Mouse (Mus musculus) cortical plate, adult 2 months (tissue): ENCODE results near the gene Tmtc1. TPM values are rescaled to one million over a fixed set of nuclear protein-coding genes. Genes with fewer than 3 reads are reported as not detected.

Experiments used
- H3K27ac ChIP-seq: fragments of 200-500 bp; 2 replicates; pipeline ENCODE4 v1.5.1; 2012; ENCODE audit warnings: low read length, control low read depth, inconsistent platforms; ENCODE audit not compliant: insufficient read depth
- H3K4me1 ChIP-seq: fragments of 200-500 bp; 2 replicates; pipeline ENCODE4 v1.6.1; 2011; ENCODE audit warnings: low read length; ENCODE audit not compliant: control insufficient read depth, insufficient read depth
- H3K4me3 ChIP-seq: fragments of 200-500 bp; 2 replicates; pipeline ENCODE4 v1.5.1; 2011; ENCODE audit warnings: mild to moderate bottlenecking, low read length, control low read depth; ENCODE audit not compliant: insufficient read depth
- CTCF ChIP-seq: fragments of 200-500 bp; IDR thresholded peaks from 2 replicates; pipeline ENCODE4 v1.5.1; 2011; ENCODE audit warnings: mild to moderate bottlenecking, control low read depth, low read length; ENCODE audit not compliant: insufficient read depth; ENCODE audit errors: extremely low read depth
- POLR2A ChIP-seq: fragments of 200-500 bp; IDR thresholded peaks from 2 replicates; pipeline ENCODE4 v1.6.1; 2011; ENCODE audit warnings: mild to moderate bottlenecking, low read length, control low read depth; ENCODE audit not compliant: insufficient read depth; ENCODE audit errors: extremely low read depth
- polyA plus RNA-seq: library from polyadenylated mRNA; depleted of rRNA; stranded (reverse); fragments of >200 nt; gene quantifications from 2 replicates; pipeline ENCODE4 v1.2.3, GENCODE M21; 2012

Tmtc1 gene
- polyA plus RNA-seq, 1 experiment: 35.2 TPM

DNA sequence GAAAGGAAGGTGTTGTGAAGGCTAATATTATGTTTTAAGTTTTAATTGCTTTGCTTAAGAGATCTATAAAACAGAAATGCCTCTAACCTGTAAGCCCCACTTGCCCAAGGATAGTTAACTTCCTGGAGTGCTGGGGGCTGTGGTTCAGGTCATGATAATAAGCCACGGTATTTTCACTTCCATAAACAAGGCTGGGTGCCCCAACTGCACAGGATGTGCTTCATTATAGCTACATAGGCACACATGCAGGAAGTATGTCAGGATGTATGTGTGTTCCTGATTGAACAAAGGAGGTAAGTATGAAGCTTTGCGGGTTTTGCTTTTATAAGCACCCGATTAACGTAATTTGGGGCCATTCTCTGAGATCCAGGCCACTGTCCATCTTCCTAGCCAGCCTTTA lies 169.1 kb downstream of the Tmtc1 start:
- TF ChIP-seq POLR2A (no peak), CTCF (no peak)
- Histone ChIP-seq H3K4me3 (no peak overlapping the region), H3K27ac (no peak overlapping the region), H3K4me1 (peaks cover 3% of the 10 kb centered on the region)

DNA sequence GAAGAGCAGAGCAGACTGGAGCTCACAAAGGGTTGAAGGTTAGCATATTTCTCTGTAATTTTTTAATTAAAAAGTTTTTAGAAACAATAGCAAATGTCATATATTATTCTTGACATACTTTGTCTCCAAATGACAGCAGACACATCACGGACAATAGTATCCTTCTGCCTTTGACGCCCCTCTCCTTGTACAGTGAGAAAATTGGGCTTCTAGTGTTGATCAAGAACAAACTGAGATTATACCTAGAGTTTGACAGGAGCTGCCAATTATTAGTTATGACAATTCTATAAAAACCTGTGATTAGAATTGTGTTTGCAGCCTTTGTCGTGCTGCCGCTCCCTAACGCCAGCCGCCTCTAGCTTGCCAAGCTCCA lies 183.5 kb downstream of the Tmtc1 start:
- Histone ChIP-seq H3K4me1 (peaks cover 5% of the 10 kb centered on the region), H3K4me3 (no peak overlapping the region), H3K27ac (no peak overlapping the region)
- TF ChIP-seq POLR2A: no peak
- TF ChIP-seq CTCF: no peak

DNA sequence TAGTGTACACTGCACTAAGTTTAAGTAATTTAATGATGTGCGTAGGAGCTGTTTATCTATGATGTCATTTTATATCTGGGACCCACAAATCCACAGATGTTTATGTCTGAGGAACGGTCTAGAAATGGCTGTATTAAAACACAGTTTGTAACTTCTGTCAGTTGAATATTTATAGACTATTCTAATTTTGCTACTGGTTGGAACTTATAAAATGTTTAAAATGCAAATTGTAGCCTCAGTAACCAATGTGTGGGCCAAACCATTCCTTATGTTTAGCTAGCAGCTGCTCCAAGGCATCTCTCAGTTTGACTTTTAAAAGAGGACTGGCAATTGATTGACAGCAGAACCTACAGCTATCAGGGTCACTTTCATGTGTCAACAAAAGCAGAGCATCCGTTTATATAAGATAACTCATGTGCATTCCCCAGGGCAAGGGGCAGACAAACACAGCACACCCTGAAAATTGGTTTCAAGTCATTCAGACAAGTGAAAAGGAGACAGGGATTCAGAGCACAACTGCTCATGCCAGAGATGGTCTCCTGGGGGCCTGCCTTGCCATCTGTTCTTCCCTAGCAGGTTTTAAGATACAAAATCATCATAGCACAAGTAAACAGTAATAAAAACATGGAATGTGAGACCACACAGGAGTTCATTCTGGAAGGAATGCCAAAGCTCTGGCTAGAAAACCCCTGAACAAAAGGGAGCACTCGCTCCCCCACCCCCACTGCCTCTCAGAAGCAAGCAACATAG lies 184.0 kb downstream of the Tmtc1 start:
- H3K4me1 ChIP-seq: peaks cover 6% of the 10 kb centered on the region
- no peak overlapping the region for H3K4me3 ChIP-seq
- no peak overlapping the region for H3K27ac ChIP-seq
- no peak for TF ChIP-seq POLR2A
- TF ChIP-seq CTCF: no peak

- Histone ChIP-seq H3K4me1 (peaks cover 6% of the 10 kb centered on the region), H3K4me3 (no peak overlapping the region), H3K27ac (no peak overlapping the region)
- no peak for TF ChIP-seq POLR2A
- no peak for TF ChIP-seq CTCF
Measured at GRCm38 (mm10) chr6:148259074-148259473, 185.1 kb downstream of the Tmtc1 start.

GRCm38 (mm10) chr6:148257805-148258204 lies 186.4 kb downstream of the Tmtc1 start:
- TF ChIP-seq POLR2A (no peak), CTCF (no peak)
- Histone ChIP-seq H3K4me3 (no peak overlapping the region), H3K4me1 (peaks cover 6% of the 10 kb centered on the region), H3K27ac (no peak overlapping the region)

- Histone ChIP-seq H3K4me1 (peaks cover 6% of the 10 kb centered on the region), H3K27ac (no peak overlapping the region), H3K4me3 (no peak overlapping the region)
- TF ChIP-seq CTCF (no peak), POLR2A (no peak)
Measured at GRCm38 (mm10) chr6:148256109-148256508, 188.1 kb downstream of the Tmtc1 start.

DNA sequence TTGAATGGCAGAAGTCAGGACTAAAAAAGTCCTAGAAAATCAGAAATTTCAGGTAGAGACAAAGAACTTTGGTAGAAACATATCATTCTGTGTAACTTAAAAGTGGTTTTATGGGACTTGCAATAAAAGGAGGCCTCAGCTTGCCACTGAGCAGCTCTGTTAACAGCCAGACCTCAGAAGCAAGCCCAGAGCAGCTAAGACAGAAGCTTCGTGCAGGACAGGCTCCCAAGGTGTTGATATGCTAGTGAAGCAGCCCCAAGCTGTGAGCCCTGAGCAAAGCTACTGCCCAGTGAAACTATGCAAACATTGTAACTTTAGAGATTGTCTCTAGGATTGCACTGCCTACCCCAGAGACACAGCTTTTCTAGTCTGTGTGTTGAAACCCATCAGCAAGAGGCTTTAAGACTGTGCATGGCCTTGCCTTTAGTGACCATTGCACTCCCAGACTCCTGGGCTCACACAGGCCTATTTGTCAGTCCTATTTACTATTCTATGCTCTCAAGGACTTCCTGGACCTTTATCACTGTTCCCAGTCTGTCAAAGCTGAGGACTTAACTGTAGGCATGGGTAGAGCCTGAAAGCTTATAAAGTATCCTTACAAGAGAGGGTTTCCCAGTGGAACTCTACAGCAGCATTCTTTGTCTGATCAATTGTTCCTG lies 188.7 kb downstream of the Tmtc1 start:
- no peak overlapping the region for H3K4me3 ChIP-seq
- peaks cover 6% of the 10 kb centered on the region for H3K4me1 ChIP-seq
- H3K27ac ChIP-seq: no peak overlapping the region
- no peak for TF ChIP-seq CTCF
- no peak for TF ChIP-seq POLR2A

GRCm38 (mm10) chr6:148249221-148249620 lies 195.0 kb downstream of the Tmtc1 start:
- H3K4me1 ChIP-seq: no peaks in the 10 kb centered on the region
- no peak overlapping the region for H3K27ac ChIP-seq
- no peak overlapping the region for H3K4me3 ChIP-seq
- TF ChIP-seq CTCF (no peak), POLR2A (no peak)

DNA sequence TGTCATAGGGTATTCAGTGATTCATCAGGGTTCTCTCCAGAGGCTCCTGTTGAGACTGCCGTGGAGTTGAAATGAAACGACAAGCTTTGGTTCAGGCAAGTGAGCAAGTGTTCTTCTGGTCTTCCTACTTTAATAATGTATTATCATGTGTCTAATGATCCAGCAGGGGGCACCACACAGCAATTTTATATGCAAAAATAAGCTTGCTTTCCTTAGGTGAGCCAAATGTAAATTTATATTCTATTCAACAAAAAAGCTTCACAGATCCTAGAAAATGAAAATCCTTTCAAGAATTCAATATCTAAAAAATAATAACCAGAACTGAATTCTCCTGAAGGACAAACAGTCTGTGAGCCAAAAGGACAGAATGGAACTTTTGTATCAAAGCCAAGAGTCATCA lies 195.6 kb downstream of the Tmtc1 start:
- no peak overlapping the region for H3K4me3 ChIP-seq
- TF ChIP-seq POLR2A: no peak
- no peak for TF ChIP-seq CTCF
- no peaks in the 10 kb centered on the region for H3K4me1 ChIP-seq
- no peak overlapping the region for H3K27ac ChIP-seq

DNA sequence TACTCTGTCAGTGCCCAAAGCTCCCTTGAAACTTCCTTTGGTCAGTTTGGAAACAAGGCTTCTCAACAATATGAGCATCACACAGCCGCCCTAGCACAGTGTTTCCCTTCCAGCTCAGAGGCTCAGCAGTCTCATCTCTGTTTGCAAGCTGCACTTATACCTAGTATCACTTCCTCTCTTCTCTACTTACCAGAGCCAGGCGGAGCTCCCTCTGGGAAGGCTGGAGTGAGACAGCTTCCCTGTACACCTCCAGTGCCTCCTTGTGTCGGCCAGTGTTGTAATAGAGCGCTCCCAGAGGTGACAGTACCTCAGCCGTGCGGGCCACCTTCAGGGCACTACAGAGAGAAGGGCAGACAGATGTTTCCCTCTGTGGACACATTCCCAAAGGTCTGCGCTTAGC lies 197.6 kb downstream of the Tmtc1 start:
- H3K4me1 ChIP-seq: no peaks in the 10 kb centered on the region
- no peak for TF ChIP-seq POLR2A
- TF ChIP-seq CTCF: no peak
- no peak overlapping the region for H3K4me3 ChIP-seq
- no peak overlapping the region for H3K27ac ChIP-seq
